Mouse (Mus musculus) intestine, embryonic 16.5 days (tissue): Measurements from ENCODE around the gene Ctnna3. TPM values are rescaled to one million over a fixed set of nuclear protein-coding genes. Genes with fewer than 3 reads are reported as not detected.

Experiments
- ATAC-seq: fragments of 200-750 bp; cut with Nextera tagmentation; 2 replicates; pipeline ENCODE4 v1.8.0; 2017; ENCODE audit warnings: moderate TSS enrichment, moderate library complexity
- H3K27ac ChIP-seq: fragments of 300-500 bp; sonication (generic); 2 replicates; pipeline ENCODE4 v1.5.1; 2014; ENCODE audit warnings: mild to moderate bottlenecking, low read length
- H3K27me3 ChIP-seq: fragments of 300-500 bp; sonication (generic); replicated peaks from 2 replicates; pipeline ENCODE4 v1.6.1; 2014; ENCODE audit warnings: low read length, control low read depth, mixed read lengths; ENCODE audit not compliant: control insufficient read depth, insufficient read depth
- H3K36me3 ChIP-seq: fragments of 300-500 bp; sonication (generic); 2 replicates; pipeline ENCODE4 v1.6.1; 2014; ENCODE audit warnings: low read length, control low read depth; ENCODE audit not compliant: control insufficient read depth, insufficient read depth
- H3K4me1 ChIP-seq: fragments of 300-500 bp; sonication (generic); 2 replicates; pipeline ENCODE4 v1.6.1; 2014; ENCODE audit warnings: low read length, control low read depth, mixed read lengths; ENCODE audit not compliant: control insufficient read depth, insufficient read depth
- H3K4me2 ChIP-seq: fragments of 300-500 bp; sonication (generic); 2 replicates; pipeline ENCODE4 v1.6.1; 2014; ENCODE audit warnings: low read depth, low read length, control low read depth
- H3K4me3 ChIP-seq: fragments of 300-500 bp; sonication (generic); 2 replicates; pipeline ENCODE4 v1.5.1; 2014; ENCODE audit warnings: mild to moderate bottlenecking, low read length
- H3K9ac ChIP-seq: fragments of 300-500 bp; sonication (generic); 2 replicates; pipeline ENCODE4 v1.6.1; 2014; ENCODE audit warnings: low read depth, low read length
- H3K9me3 ChIP-seq: fragments of 300-500 bp; sonication (generic); 2 replicates; pipeline ENCODE4 v1.6.1; 2016; ENCODE audit warnings: low read length, control low read depth; ENCODE audit not compliant: control insufficient read depth
- WGBS: fragments of 180-500 bp; shearing (Covaris S2); extraction: QIAGEN DNeasy Blood & Tissue Kit; methylation state at CpG from one replicate; pipeline ENCODE4 v1.1.7; 2014; 5-methylcytosine and 5-hydroxymethylcytosine counted together
- polyA plus RNA-seq: library from polyadenylated mRNA; unstranded; fragments of >200 nt; fragmentation: Nextera tagmentation; extraction: Ambion mirVana; gene quantifications from 2 replicates; pipeline ENCODE4 v1.2.1, GENCODE M21; 2015

The Ctnna3 gene
- polyA plus RNA-seq, 1 experiment from 2014 or later: 0.89 TPM

DNA sequence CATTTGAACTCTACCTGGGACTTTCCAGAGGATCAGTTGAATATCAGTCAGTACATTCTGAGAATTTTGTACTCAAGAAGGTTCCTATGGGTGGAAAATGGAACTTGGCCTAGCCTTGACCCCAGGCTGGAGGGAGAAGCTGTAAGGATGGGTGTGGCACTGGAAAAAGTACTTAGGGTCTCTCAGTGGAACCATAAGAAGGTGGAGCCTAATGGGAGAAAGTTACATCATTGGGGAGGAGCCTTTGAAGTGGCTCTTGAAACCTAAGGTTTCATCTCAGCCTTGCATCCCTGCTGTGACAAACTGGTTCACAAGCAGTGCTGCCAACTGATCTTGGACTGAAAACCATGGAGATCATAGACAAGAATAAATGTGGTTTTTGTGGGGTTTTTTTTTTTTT lies 1318.8 kb downstream of the Ctnna3 start:
- ATAC-seq: no peak
- no peak overlapping the region for H3K4me2 ChIP-seq

DNA sequence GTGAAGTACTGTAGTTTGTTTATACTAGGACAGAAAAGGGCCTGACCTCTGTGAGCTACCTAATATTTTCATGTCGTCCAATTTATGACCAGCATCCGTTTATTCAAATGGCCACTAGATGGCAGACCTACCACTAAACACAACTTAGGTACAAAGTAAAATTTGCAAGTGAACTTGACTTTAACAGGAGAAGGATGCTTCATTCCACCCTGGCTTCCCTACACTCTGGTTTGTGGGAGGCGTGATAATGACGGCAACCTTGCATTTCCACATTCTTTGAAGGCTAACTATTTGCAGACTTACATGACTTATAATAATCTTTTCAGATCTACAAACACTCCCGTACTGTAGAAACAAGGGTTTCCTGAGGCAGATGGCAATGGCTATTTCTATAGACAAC lies 1320.9 kb downstream of the Ctnna3 start:
- 39% methylated on average over 5 of the region's 5 CpGs for WGBS
- Histone ChIP-seq H3K4me1 (no peaks in the 10 kb centered on the region), H3K36me3 (no peaks in the 10 kb centered on the region), H3K9ac (no peak overlapping the region), H3K4me3 (no peak overlapping the region), H3K27ac (no peak overlapping the region), H3K9me3 (no peaks in the 10 kb centered on the region), H3K27me3 (no peaks in the 10 kb centered on the region), H3K4me2 (no peak overlapping the region)
- ATAC-seq: no peak

More for the DNA sequence above, 1318.8 kb downstream of the Ctnna3 start:
- H3K27ac ChIP-seq: no peak overlapping the region
- H3K9ac ChIP-seq: no peak overlapping the region
- no peak overlapping the region for H3K4me3 ChIP-seq
- H3K9me3 ChIP-seq: no peaks in the 10 kb centered on the region
- H3K27me3 ChIP-seq: no peaks in the 10 kb centered on the region
- no peaks in the 10 kb centered on the region for H3K36me3 ChIP-seq
- H3K4me1 ChIP-seq: no peaks in the 10 kb centered on the region

DNA sequence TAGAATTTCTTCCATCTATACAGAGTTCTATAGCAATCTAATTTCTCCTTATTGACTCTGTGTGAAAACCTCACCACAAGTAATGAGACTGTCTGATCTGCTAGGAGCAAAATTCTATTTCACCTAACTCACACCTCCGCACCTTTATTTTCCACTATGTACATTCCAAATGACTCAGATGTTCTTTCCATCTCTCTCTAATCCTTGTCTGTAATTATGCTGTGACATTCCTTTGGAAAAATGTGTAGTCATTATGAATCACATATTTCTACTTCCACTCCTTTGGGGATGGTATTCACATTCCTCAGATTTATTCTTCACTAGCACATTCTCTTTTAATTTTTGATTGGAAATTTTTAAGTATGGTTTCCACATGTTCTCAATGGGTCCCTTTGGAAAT lies 1406.4 kb downstream of the Ctnna3 start:
- no peak for ATAC-seq
- 91% methylated on average over 1 of the region's 1 CpGs for WGBS

GRCm38 (mm10) chr10:64861439-64861838 lies 1431.5 kb downstream of the Ctnna3 start:
- 72% methylated on average over 2 of the region's 2 CpGs for WGBS
- Histone ChIP-seq H3K4me3 (no peak overlapping the region), H3K36me3 (no peaks in the 10 kb centered on the region), H3K4me1 (no peaks in the 10 kb centered on the region), H3K27me3 (no peaks in the 10 kb centered on the region), H3K27ac (no peak overlapping the region), H3K9me3 (no peaks in the 10 kb centered on the region), H3K4me2 (no peak overlapping the region), H3K9ac (no peak overlapping the region)
- ATAC-seq: no peak

More for the DNA sequence above, 1406.4 kb downstream of the Ctnna3 start:
- H3K4me3 ChIP-seq: no peak overlapping the region
- H3K4me1 ChIP-seq: no peaks in the 10 kb centered on the region
- H3K9ac ChIP-seq: no peak overlapping the region
- no peak overlapping the region for H3K4me2 ChIP-seq
- H3K9me3 ChIP-seq: no peaks in the 10 kb centered on the region
- H3K27ac ChIP-seq: no peak overlapping the region
- no peaks in the 10 kb centered on the region for H3K36me3 ChIP-seq
- H3K27me3 ChIP-seq: no peaks in the 10 kb centered on the region

- 75% methylated on average over 3 of the region's 3 CpGs for WGBS
- no peak overlapping the region for H3K4me3 ChIP-seq
- ATAC-seq: no peak
- H3K9me3 ChIP-seq: no peaks in the 10 kb centered on the region
- H3K4me2 ChIP-seq: no peak overlapping the region
- no peaks in the 10 kb centered on the region for H3K36me3 ChIP-seq
- H3K27me3 ChIP-seq: no peaks in the 10 kb centered on the region
- H3K4me1 ChIP-seq: no peaks in the 10 kb centered on the region
- H3K27ac ChIP-seq: no peak overlapping the region
- no peak overlapping the region for H3K9ac ChIP-seq
Measured at GRCm38 (mm10) chr10:64870888-64871287, 1441.0 kb downstream of the Ctnna3 start.

- H3K27me3 ChIP-seq: no peaks in the 10 kb centered on the region
- no peaks in the 10 kb centered on the region for H3K9me3 ChIP-seq
- no peak overlapping the region for H3K4me3 ChIP-seq
- H3K9ac ChIP-seq: no peak overlapping the region
- H3K27ac ChIP-seq: no peak overlapping the region
- H3K36me3 ChIP-seq: no peaks in the 10 kb centered on the region
- no peak overlapping the region for H3K4me2 ChIP-seq
- 61% methylated on average over 2 of the region's 2 CpGs for WGBS
- no peaks in the 10 kb centered on the region for H3K4me1 ChIP-seq
- ATAC-seq: no peak
Measured at GRCm38 (mm10) chr10:64876506-64876905, 1446.6 kb downstream of the Ctnna3 start.

DNA sequence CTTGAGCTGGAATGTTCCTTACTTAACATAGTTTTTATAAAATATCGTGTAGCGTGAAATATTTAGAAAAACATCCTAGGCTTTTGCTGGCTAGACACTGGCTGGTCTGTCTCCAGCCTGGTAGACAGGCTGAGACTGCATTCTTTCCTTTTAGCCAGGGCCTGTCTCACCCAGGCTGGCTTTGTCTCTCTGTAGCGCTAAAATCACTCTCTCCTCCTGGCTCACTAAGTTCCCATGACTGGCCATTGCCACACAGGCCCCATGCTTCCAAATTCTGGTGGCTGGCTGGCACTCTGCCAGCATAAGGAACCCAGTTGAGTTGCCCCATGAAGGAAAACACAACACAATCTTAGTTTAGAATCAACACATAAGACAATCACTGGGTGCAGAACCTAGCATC lies 1450.0 kb downstream of the Ctnna3 start:
- H3K4me3 ChIP-seq: no peak overlapping the region
- 68% methylated on average over 3 of the region's 3 CpGs for WGBS
- no peaks in the 10 kb centered on the region for H3K27me3 ChIP-seq
- H3K9me3 ChIP-seq: no peaks in the 10 kb centered on the region
- H3K36me3 ChIP-seq: no peaks in the 10 kb centered on the region
- no peak overlapping the region for H3K27ac ChIP-seq
- ATAC-seq: no peak
- H3K4me1 ChIP-seq: no peaks in the 10 kb centered on the region
- no peak overlapping the region for H3K9ac ChIP-seq
- H3K4me2 ChIP-seq: no peak overlapping the region

- ATAC-seq: no peak
- Histone ChIP-seq H3K4me3 (no peak overlapping the region), H3K9ac (no peak overlapping the region), H3K4me2 (no peak overlapping the region), H3K27ac (no peak overlapping the region), H3K27me3 (no peaks in the 10 kb centered on the region), H3K9me3 (no peaks in the 10 kb centered on the region), H3K36me3 (no peaks in the 10 kb centered on the region), H3K4me1 (no peaks in the 10 kb centered on the region)
- 75% methylated on average over 9 of the region's 9 CpGs for WGBS
Measured at GRCm38 (mm10) chr10:64886946-64887345, 1457.0 kb downstream of the Ctnna3 start.

GRCm38 (mm10) chr10:64892458-64892857 lies 1462.6 kb downstream of the Ctnna3 start:
- Histone ChIP-seq H3K4me1 (no peaks in the 10 kb centered on the region), H3K36me3 (no peaks in the 10 kb centered on the region), H3K27ac (no peak overlapping the region), H3K4me2 (no peak overlapping the region), H3K9me3 (no peaks in the 10 kb centered on the region), H3K4me3 (no peak overlapping the region), H3K27me3 (no peaks in the 10 kb centered on the region), H3K9ac (no peak overlapping the region)
- no peak for ATAC-seq

- Histone ChIP-seq H3K36me3 (no peaks in the 10 kb centered on the region), H3K27ac (no peak overlapping the region), H3K27me3 (no peaks in the 10 kb centered on the region), H3K4me3 (no peak overlapping the region), H3K9ac (no peak overlapping the region), H3K9me3 (no peaks in the 10 kb centered on the region), H3K4me2 (no peak overlapping the region), H3K4me1 (no peaks in the 10 kb centered on the region)
- WGBS: 77% methylated on average over 1 of the region's 1 CpGs
- ATAC-seq: no peak
Measured at GRCm38 (mm10) chr10:64898739-64899138, 1468.8 kb downstream of the Ctnna3 start.
